Mouse (Mus musculus) G1E-ER4 (cell line): ENCODE data around the gene Ptpn4. TPM values are rescaled to one million over a fixed set of nuclear protein-coding genes. Genes with fewer than 3 reads are reported as not detected.

Experiments used
- GATA1 ChIP-seq: IDR thresholded peaks from one replicate; pipeline ENCODE4 v1.8.0; 2012; ENCODE audit warnings: low read length, inconsistent platforms
- polyA plus RNA-seq: library from polyadenylated mRNA; stranded (reverse); fragments of >175 nt; gene quantifications from 2 replicates; pipeline ENCODE4 v1.2.3, GENCODE M21; 2012

Gene Ptpn4
- polyA plus RNA-seq, 1 experiment: 18.4 TPM

DNA sequence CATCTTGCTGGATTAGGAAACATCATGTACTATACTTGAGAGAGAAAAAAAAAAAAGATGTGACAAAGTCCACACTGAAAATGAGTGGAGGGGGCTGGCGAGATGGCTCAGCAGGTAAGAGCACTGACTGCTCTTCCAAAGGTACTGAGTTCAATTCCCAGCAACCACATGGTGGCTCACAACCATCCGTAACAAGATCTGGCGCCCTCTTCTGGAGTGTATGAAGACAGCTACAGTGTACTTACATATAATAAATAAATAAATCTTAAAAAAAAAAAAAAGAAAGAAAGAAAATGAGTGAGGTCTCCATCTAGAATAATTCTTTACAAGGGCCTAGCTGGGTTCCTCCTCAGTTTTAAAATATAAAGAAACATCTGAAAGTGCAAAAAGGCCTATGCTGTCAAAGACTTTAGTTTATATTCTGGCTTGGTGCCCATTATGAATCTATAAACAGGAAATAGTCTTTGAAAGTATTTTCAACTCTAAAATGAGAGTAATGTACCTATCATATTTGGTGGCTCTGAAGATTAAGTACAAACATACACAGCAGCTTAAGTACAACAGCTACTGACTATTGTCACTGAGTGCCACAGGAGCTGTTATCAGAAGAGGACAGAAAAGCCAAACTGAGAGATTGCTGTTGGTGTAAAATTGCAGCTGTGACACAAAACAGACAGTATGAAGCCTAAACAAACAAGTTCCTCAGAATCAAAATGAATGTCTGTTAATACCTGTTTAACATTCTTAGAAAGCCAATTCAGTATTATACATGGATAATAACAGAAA is 151.4 kb downstream of the Ptpn4 start:
- TF ChIP-seq GATA1: no peak

DNA sequence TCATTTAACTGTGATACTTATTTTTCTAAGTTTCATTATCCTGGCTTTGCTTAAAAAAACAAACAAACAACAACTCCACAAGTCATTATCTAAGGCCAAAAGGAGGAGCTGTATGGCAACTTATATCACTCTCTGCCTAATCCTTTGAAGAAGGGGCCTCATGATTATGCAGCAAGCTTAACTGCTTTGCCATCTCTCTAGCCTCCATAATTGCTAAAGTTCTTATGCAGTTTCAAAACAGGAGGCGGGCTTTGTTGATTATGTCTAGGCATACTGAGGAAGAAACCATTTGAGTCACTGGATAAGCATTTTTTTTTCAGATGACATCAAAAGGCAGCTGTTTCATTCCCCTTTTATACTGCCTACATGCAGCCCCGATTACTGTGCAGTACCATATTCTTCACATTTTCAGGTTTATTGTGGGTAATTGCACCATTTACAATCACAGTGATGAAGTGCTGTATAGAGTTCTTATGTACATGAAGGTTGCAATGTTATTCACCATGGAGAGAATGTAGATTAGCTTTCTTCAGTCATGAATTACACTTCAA is 155.7 kb downstream of the Ptpn4 start:
- no peak for TF ChIP-seq GATA1

DNA sequence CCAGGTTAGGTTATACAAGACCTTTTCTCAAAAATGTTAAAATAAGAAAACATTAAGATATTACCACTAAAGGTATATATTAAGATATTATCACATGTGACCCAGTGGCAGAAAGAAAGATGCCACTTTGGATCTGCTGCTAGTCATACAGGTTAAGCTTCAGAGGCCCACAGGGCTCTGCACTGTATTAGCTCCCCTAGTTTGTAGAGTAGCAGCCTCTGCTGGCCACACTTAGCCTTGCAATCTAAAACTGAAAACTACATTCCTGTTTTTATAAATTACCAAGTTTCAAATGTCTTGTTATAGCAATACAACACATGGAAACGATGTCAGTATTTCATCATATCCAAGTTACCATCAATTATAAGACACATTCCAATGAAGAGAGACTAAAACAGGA is 162.4 kb downstream of the Ptpn4 start:
- TF ChIP-seq GATA1: no peak

DNA sequence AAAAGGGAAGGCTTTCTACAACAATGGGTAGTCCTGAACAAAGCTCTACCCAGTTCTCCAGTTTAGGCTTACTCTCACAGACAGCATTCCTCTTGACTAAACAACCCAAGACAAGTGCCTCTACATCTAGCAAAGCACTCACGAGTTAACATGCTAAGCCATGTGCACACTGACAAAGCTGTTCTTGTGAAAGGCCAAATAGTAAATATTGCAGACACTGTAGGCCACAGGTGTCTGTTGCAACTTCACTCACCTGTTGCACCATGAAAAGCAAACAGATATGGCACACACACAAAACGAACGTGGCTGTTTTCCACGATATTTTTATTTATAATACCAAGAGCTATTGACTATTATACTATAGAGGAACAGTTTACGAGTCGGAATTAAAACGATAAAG is 170.5 kb downstream of the Ptpn4 start:
- no peak for TF ChIP-seq GATA1

- TF ChIP-seq GATA1: no peak
Observed at GRCm38 (mm10) chr1:119654307-119654706, 183.1 kb downstream of the Ptpn4 start.

GRCm38 (mm10) chr1:119650386-119650785 is 187.0 kb downstream of the Ptpn4 start:
- no peak for TF ChIP-seq GATA1

DNA sequence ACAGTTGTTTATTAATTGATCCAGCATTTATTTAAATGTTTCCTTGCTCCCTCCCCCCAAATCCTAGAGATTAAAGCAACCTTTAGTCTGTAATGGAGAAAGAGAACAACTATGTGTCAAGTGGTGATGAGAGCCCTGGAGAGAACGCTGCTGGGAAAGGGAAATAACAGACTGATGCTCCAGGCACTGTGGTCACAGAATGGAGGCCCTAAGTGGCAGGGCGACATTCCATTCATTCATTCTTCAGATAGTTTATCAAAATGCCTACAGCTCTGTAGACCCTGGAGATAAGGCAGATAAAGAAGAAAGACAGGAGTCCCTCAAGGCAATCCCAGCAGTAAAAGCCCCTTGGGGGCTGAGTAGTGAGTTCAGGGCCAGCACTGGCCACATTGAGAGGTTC is 187.8 kb downstream of the Ptpn4 start:
- TF ChIP-seq GATA1: no peak

DNA sequence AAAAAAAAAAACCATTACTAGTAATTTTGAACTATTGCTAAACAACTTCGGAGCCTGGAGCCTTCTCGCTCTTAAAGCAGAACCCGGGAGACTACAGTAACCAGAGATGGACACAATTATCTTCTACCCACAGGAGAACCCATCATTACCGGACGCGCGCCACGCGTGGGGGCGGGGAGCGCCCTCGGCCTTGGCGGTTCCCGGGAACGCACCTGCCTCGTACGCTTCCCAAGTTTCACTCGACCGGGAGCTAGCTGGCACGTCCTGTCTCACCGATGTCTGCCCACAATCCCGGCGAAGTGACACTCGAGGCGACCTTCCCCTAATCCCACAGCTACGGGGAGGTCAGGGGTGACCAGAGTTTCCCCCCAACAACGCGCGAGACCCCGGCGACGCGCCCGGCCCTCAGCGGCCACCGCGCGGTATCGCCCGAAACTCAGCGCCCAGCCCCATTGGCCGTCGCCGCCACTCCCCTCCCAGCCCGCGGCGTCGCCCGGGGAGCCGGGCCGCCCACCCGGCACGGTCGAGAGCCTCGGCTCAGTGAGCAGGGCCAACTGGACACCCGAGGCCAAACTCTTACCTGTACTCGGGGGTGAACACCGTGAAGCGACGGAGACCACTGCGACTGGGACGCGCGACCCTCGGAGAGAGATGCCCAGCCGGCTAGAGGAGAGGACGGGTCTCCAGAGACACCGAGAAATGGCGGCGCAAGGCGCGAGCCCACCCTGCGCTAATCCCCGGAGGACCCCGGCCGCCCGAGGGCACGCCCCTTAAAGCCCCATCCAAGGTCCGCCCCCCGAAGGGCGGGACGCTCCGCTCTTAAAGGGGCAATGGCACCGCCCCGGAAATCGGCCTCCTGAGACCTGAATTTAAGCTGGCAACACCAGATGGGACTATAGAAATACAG is 189.0 kb downstream of the Ptpn4 start, which contains the start of gene Epb41l5:
Gene Epb41l5, minus strand, starts transcription at position 796 of the 907 bp plus-strand sequence.
- no peak for TF ChIP-seq GATA1

DNA sequence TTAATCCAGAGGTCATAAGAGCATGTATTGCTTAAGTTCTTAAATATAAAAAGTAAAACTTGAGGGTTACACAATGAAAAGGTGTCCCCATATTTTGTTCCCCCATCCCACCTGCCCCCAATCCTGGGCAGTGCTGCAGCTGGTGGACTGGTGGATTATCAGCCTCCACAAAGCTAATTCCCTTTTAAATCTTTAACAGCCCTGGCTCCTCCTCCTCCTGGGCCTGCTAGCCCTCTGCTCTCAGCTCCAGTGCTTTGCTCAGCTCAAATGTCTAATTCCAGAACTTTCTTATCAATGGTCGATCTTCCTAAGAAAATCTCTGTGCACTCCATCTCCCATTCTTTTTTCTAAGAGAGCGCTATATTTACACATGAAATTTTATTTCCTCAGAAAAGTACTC is 191.1 kb downstream of the Ptpn4 start:
- TF ChIP-seq GATA1: no peak

GRCm38 (mm10) chr1:119642367-119642766 is 195.0 kb downstream of the Ptpn4 start:
- TF ChIP-seq GATA1: no peak

DNA sequence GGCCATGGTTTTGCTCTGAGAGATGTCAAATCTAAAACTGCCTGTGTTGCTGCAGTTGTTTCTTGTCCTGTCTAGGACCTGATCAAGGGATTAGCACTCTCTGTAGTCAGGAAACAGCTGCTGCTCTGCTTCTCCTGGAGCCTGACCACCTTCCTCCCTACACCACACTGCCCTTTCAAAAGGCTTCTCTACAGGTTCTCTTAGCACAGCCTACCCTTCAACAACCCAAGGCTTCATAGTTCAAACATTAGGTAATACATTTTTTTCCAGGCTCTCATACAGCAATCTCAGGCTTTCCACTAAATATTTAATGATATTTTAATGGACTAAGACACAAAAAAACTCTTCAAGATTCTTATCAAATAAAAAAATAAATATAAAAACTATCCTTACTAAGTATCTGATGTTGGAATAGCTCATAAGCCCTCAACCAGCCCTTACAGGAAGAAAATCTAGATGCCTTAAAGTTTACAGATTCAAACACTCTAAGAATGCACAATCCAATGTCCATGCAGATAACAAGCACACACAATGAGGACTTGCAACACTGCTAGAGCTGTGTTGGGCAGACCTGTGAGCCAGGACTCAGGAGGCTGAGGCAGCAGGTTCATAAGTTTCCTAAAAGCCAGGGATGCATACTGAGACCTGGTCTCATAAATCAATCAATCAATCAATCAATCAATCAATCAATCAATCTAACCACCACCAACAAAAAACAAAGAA is 196.2 kb downstream of the Ptpn4 start:
- TF ChIP-seq GATA1: no peak

DNA sequence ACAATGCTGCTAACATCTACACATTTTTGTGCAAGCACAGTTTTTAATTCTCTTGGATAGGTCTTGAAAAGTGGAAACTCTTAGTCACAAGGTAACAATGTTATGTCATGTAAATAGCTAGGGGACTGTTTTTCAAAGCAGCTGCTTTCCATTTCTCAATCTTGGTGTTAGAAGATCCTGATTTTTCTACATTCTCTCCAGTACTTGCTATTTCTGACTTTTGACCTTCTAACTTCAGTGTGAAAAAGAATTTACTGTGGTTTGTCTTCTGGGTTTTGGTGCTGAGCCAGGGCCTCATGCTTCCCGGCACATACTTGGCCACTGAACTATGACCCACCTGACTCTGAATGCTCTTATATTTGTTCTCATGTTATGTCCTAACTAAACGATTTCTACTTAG is 197.4 kb downstream of the Ptpn4 start:
- no peak for TF ChIP-seq GATA1

DNA sequence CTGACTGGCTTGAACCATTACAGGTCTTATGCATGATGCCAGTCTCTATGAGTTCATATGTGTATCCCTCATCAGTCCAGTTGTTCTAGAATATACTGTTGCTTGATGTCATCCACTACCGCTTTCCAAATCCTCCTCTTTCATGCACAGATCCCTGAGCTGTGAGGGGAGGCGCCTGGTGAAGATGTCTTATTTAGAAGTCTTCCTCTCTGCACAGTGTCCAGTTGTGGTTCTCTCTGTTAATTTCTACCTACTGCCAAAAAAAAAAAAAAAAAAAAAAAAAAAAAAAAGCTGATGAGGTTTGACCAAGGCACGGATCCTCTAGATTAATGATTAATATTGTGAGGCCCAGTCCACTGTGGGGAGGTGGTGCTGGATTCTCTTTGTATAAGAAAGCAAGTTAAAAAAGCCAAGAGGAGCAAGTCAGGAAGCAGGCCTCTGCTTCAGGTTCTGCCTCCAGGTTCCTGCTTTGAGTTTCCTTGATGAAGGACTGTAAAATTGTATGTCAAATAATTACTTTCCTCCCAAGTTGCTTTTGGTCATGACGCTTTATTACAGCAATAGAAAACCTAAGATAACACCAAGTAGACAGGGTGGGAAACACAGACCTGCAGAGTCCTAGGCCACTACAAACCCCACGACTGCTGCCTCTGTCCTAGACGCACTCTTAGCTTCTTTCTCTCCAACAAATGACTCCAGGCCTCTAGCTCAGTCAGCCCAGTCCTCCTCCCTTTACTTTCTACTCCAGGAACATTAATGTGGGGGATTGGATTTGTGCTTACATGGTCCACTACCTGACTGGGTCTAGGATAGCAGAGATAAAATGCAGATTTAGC is 200.0 kb downstream of the Ptpn4 start:
- no peak for TF ChIP-seq GATA1

DNA sequence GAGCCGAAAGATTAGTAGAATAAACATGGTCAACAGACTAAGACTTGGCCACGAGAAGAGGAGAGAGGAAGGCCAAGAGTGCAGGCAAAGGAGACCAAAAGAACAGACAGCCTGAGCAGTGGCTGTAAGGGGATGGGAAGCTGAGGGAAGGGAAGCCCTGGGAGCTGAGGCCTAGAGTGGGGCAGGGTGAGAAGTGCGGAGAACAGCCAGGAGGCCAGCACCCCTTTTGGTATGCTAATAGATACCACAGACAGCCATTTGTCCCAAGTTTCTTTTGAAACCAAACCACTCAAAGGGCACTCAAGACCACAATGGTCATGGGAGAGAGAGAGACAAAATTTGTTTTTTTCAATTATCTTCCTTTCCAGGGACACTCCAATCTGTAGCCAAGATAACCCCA is 202.7 kb downstream of the Ptpn4 start:
- no peak for TF ChIP-seq GATA1

GRCm38 (mm10) chr1:119630428-119630827 is 207.0 kb downstream of the Ptpn4 start:
- peak; percentile 38 for TF ChIP-seq GATA1
